Mouse (Mus musculus): ENCODE results near the gene Gjb4.

DNA sequence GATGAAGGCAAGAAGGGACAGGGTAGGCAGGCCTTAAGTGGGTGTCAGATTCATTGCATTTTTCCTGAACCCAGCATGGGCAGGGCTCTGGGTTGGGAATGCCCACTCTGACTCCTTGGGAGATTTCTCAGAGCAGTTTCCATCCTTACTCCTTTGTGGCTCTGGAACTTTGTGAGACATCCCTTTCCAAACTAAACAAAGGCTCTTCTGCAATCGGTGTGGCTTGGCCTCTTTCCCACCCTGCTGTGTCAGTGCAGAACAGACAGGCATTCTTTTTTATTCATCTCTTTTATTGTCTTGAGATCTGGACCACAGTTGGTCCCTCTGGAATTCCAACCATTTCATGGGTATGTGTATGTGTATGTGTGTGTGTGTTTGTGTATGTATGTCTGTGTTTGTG lies 1.3 kb downstream of the Gjb4 start:
- TF ChIP-seq CTCF (IDR thresholded peaks at IDR 0.05; ENCODE audit: low read depth, low read length) = no peak
- no peak for TF ChIP-seq POLR2A (IDR thresholded peaks at IDR 0.05; ENCODE audit: extremely low read depth, insufficient read depth, low read length)

All from liver, adult 2 months (tissue).